Mouse (Mus musculus) neural tube, embryonic 11.5 days (tissue): ENCODE measurements around the gene Gm21958. TPM values are rescaled to one million over a fixed set of nuclear protein-coding genes. Genes with fewer than 3 reads are reported as not detected.

Experiments used
- ATAC-seq: fragments of 200-750 bp; cut with Nextera tagmentation; 2 replicates; pipeline ENCODE4 v1.8.0; 2017; ENCODE audit warnings: moderate number of reproducible peaks, mild to moderate bottlenecking, moderate TSS enrichment, moderate library complexity; ENCODE audit not compliant: insufficient read depth, low FRiP score, low TSS enrichment
- DNase-seq: peaks from one replicate; pipeline ENCODE4 v3.0.0-alpha.2; 2015; ENCODE audit warnings: low spot score
- H3K27ac ChIP-seq: fragments of 300-500 bp; sonication (generic); 2 replicates; pipeline ENCODE4 v1.5.1; 2014; ENCODE audit warnings: low read depth, mild to moderate bottlenecking, low read length
- H3K27me3 ChIP-seq: fragments of 300-500 bp; sonication (generic); 2 replicates; pipeline ENCODE4 v1.6.1; 2014; ENCODE audit warnings: mild to moderate bottlenecking, low read length, mixed read lengths; ENCODE audit not compliant: control insufficient read depth, insufficient read depth
- H3K36me3 ChIP-seq: fragments of 300-500 bp; sonication (generic); 2 replicates; pipeline ENCODE4 v1.6.1; 2014; ENCODE audit warnings: mild to moderate bottlenecking, low read length, moderate library complexity, mixed read lengths; ENCODE audit not compliant: control insufficient read depth, insufficient read depth
- H3K4me1 ChIP-seq: fragments of 300-500 bp; sonication (generic); 2 replicates; pipeline ENCODE4 v1.6.1; 2014; ENCODE audit warnings: low read length, mixed read lengths; ENCODE audit not compliant: control insufficient read depth, insufficient read depth
- H3K4me2 ChIP-seq: fragments of 300-500 bp; sonication (generic); 2 replicates; pipeline ENCODE4 v1.6.1; 2014; ENCODE audit warnings: low read depth, mild to moderate bottlenecking, moderate library complexity
- H3K4me3 ChIP-seq: fragments of 300-500 bp; sonication (generic); 2 replicates; pipeline ENCODE4 v1.5.1; 2014; ENCODE audit warnings: low read depth, low read length
- H3K9ac ChIP-seq: fragments of 300-500 bp; sonication (generic); 2 replicates; pipeline ENCODE4 v1.6.1; 2014; ENCODE audit warnings: mild to moderate bottlenecking, low read length
- H3K9me3 ChIP-seq: fragments of 300-500 bp; sonication (generic); 2 replicates; pipeline ENCODE4 v1.6.1; 2016; ENCODE audit warnings: low read length; ENCODE audit not compliant: control insufficient read depth
- WGBS: fragments of 180-500 bp; shearing (Covaris S2); extraction: QIAGEN DNeasy Blood & Tissue Kit; methylation state at CpG from one replicate; pipeline ENCODE4 v1.1.7; 2014; 5-methylcytosine and 5-hydroxymethylcytosine counted together
- polyA plus RNA-seq: library from polyadenylated mRNA; unstranded; fragments of >200 nt; fragmentation: Nextera tagmentation; extraction: Ambion mirVana; gene quantifications from 2 replicates; pipeline ENCODE4 v1.2.1, GENCODE M21; 2014

The Gm21958 gene
- polyA plus RNA-seq, 1 experiment from 2014 or later: 0.41 TPM

- Histone ChIP-seq H3K4me2 (no peak overlapping the region), H3K9ac (no peak overlapping the region), H3K4me3 (no peak overlapping the region), H3K27ac (no peak overlapping the region), H3K36me3 (peaks cover 29% of the 10 kb centered on the region), H3K4me1 (no peaks in the 10 kb centered on the region), H3K27me3 (no peaks in the 10 kb centered on the region), H3K9me3 (no peaks in the 10 kb centered on the region)
- WGBS: 74% methylated on average over 5 of the region's 5 CpGs
- ATAC-seq: no peak
- no peak for DNase-seq
Measured at GRCm38 (mm10) chr3:54745799-54746198, 31.6 kb upstream of the Gm21958 start.

GRCm38 (mm10) chr3:54741965-54742364 is 27.8 kb upstream of the Gm21958 start:
- H3K27me3 ChIP-seq: no peaks in the 10 kb centered on the region

GRCm38 (mm10) chr3:54737317-54737716 is 23.2 kb upstream of the Gm21958 start:
- H3K36me3 ChIP-seq: peaks cover 8% of the 10 kb centered on the region

More at GRCm38 (mm10) chr3:54741965-54742364, 27.8 kb upstream of the Gm21958 start:
- no peaks in the 10 kb centered on the region for H3K9me3 ChIP-seq
- no peak overlapping the region for H3K4me3 ChIP-seq
- 97% methylated on average over 11 of the region's 11 CpGs for WGBS
- H3K36me3 ChIP-seq: peaks cover 14% of the 10 kb centered on the region
- H3K27ac ChIP-seq: no peak overlapping the region
- no peak overlapping the region for H3K9ac ChIP-seq
- H3K4me1 ChIP-seq: no peaks in the 10 kb centered on the region
- H3K4me2 ChIP-seq: no peak overlapping the region
- DNase-seq (no peak), ATAC-seq (no peak)

GRCm38 (mm10) chr3:54736101-54736927 is 22.2 kb upstream of the Gm21958 start:
- ATAC-seq: no peak

More at GRCm38 (mm10) chr3:54737317-54737716, 23.2 kb upstream of the Gm21958 start:
- no peak overlapping the region for H3K9ac ChIP-seq
- H3K27me3 ChIP-seq: no peaks in the 10 kb centered on the region
- no peak overlapping the region for H3K4me2 ChIP-seq
- DNase-seq: no peak
- ATAC-seq: no peak
- no peak overlapping the region for H3K27ac ChIP-seq
- H3K4me3 ChIP-seq: no peak overlapping the region
- WGBS: 98% methylated on average over 8 of the region's 8 CpGs
- H3K4me1 ChIP-seq: peaks cover 5% of the 10 kb centered on the region; the same call in 1 of the 2 replicates
- no peaks in the 10 kb centered on the region for H3K9me3 ChIP-seq

GRCm38 (mm10) chr3:54735247-54736046 is 21.3 kb upstream of the Gm21958 start, which contains the start of the genes Exosc8 and Alg5:
Exosc8 (minus strand) TSS chr3:54735393.
Alg5 (plus strand) TSS chr3:54735539.
- peak; percentile 91 for DNase-seq
- Histone ChIP-seq H3K27me3 (no peaks in the 10 kb centered on the region), H3K4me2 (peak within 1 kb of the TSS; percentile 73), H3K9me3 (no peaks in the 10 kb centered on the region), H3K4me1 (peaks cover 5% of the 10 kb centered on the region; the same call in 1 of the 2 replicates), H3K27ac (peak within 1 kb of the TSS; percentile 98), H3K36me3 (peaks cover 3% of the 10 kb centered on the region), H3K9ac (peak within 1 kb of the TSS; percentile 96), H3K4me3 (peak within 1 kb of the TSS; percentile 70)
- WGBS: under 1% methylated on average over 56 of the region's 65 CpGs
- ATAC-seq: peak; percentile 92

More at GRCm38 (mm10) chr3:54736101-54736927, 22.2 kb upstream of the Gm21958 start:
- Histone ChIP-seq H3K4me1 (peaks cover 5% of the 10 kb centered on the region; the same call in 1 of the 2 replicates), H3K27ac (peak overlapping the region; percentile 98; the same call in 1 of the 2 replicates), H3K4me3 (peak overlapping the region; percentile 70), H3K9ac (peak overlapping the region; percentile 96), H3K9me3 (no peaks in the 10 kb centered on the region), H3K36me3 (peaks cover 4% of the 10 kb centered on the region), H3K4me2 (peak overlapping the region; percentile 73), H3K27me3 (no peaks in the 10 kb centered on the region)
- DNase-seq: peak; percentile 44
- 67% methylated on average over 18 of the region's 18 CpGs for WGBS

- peak overlapping the region; percentile 73 for H3K4me2 ChIP-seq
- no peaks in the 10 kb centered on the region for H3K27me3 ChIP-seq
- H3K27ac ChIP-seq: peak overlapping the region; percentile 98
- peak; percentile 94 for ATAC-seq
- no peaks in the 10 kb centered on the region for H3K9me3 ChIP-seq
- peak; percentile 93 for DNase-seq
- peak overlapping the region; percentile 96 for H3K9ac ChIP-seq
- 0% methylated on average over 48 of the region's 84 CpGs for WGBS
- peak overlapping the region; percentile 70 for H3K4me3 ChIP-seq
- peaks cover 7% of the 10 kb centered on the region for H3K36me3 ChIP-seq
- peaks cover 5% of the 10 kb centered on the region; the same call in 1 of the 2 replicates for H3K4me1 ChIP-seq
Measured at GRCm38 (mm10) chr3:54734411-54735246, 20.5 kb upstream of the Gm21958 start.

- Histone ChIP-seq H3K4me1 (peaks cover 5% of the 10 kb centered on the region; the same call in 1 of the 2 replicates), H3K4me2 (no peak overlapping the region), H3K9me3 (no peaks in the 10 kb centered on the region), H3K27me3 (no peaks in the 10 kb centered on the region), H3K27ac (no peak overlapping the region), H3K9ac (no peak overlapping the region), H3K4me3 (no peak overlapping the region), H3K36me3 (peaks cover 11% of the 10 kb centered on the region)
- no peak for DNase-seq
- no peak for ATAC-seq
- WGBS: 92% methylated on average over 4 of the region's 4 CpGs
Measured at GRCm38 (mm10) chr3:54732371-54732770, 18.2 kb upstream of the Gm21958 start.
